Mouse (Mus musculus): ENCODE results near the gene Ehbp1.
A peak's percentile ranks its signal among the peaks of the same experiment; 100 is the strongest.

The Ehbp1 gene

DNA sequence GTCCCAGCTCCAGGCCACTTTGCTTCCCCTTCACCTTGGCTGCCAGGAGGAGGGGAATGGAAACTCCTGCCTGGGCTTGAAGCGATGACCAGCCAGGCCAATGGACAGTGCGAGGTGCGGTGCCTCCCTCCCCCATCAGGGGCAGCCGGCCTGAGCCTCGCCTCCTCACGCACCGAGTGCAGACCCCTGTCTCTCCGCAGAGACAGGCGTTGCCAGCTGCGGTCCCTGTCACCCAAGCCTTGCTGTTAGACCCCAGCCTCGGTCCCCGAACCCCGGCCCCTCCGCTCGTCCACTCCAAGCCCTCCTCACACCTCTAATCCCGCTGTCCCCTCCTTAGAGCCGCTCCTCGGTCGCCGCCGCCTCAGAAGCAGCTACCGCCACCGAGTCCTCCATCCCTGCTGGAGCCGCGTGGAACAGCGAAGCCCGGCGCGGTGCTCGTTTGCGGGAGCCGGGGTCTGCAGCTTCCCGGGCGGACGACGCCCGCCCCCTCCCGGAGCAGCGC is 55.7 kb downstream of the Ehbp1 start:
- peak; percentile 69 for DNase-seq (ENCODE audit: low spot score)

DNA sequence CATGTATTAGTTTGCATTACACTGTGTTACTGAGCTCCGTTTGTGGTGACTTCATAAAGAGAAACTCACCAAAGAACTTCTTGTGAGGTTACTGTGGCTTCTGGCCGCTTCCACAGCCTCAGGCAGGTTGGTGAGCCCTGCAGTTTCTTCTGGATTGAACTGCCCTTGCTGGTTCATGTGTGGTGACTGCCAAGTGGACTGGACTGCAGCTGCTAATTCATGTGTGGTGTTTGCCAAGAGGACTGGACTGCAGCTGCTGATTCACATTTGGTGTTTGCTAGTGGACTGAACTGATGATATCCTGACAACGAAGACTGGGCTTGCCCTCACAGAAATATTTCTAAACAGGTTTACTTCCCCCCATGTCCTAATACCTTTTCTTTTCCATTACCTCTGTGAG is 65.4 kb downstream of the Ehbp1 start:
- DNase-seq (ENCODE audit: low spot score): no peak

GRCm38 (mm10) chr11:22274144-22274543 is 67.9 kb downstream of the Ehbp1 start:
- no peak for DNase-seq (ENCODE audit: low spot score)

DNA sequence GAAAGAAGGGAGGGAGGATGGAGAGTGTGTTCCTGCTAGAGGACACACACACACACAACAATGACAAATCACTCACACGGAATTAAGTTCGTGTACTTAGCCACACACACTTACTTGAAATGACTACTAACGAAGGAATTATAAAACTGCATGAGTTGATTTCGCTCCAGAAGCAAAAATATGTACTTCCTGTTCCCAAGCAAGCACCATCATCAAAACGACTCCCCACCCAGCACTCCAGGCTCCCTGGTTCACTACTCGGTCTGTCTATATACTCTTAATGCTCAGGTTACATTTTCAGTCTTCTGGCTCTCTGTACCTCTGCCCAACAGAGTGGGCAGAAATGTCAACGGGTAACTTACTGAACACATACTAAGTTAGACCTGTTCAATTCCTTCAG is 68.7 kb downstream of the Ehbp1 start:
- DNase-seq (ENCODE audit: low spot score): no peak

- no peak for DNase-seq (ENCODE audit: low spot score)
Observed at GRCm38 (mm10) chr11:22271889-22272288, 70.2 kb downstream of the Ehbp1 start.

DNA sequence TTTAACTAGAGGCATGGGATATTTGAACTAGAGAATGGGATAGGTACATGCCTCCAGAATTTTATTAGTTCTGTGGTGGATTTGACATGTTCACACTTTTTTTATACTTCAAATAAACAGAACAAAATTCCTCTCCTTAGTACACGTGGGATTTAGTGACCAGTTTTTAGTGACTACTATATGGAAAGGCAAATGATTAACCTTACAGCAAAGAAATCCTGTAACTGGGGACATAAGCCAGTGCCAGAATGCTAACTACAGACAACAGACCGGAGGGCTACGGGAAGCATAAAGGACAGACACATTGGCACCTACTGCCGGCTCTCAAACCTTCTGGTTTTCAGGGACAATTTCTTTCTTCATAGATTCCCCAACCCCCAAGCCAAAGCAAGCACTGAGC is 72.4 kb downstream of the Ehbp1 start:
- no peak for DNase-seq (ENCODE audit: low spot score)

DNA sequence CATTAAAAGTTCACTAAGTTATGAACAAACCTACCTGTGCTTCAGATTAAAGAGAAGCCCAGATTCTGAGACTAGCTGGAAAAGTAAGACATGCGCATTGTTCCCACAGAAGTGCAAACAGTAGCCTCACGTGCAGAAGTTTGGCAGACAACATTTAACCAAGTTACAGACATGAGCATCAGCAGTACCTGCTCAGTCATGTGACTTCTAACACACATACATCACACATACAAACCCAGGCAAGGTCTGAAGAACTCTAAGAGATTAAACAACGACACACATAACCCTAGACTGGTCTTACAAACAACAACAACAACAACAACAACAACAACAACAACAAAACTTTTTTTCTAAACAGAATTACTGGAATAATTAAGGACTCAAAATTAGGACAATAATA is 72.9 kb downstream of the Ehbp1 start:
- DNase-seq (ENCODE audit: low spot score): no peak

DNA sequence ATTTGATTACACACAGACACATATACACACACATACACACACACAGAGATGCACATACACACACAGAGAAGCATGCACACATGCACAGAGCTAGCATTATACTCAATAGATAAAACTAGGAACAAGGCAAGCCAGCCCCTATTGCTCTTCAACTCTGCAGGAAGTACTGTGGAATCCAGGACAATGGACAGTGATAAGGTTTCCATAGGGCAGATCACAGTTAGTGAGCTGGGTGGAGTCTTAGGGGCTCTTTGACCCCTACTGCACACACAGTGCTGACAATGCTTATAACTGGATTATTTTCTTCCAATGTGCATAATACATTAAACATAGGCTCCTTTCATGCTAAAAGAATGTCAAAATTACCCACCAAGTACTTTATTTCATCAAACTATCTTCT is 75.1 kb downstream of the Ehbp1 start:
- DNase-seq (ENCODE audit: low spot score): no peak

GRCm38 (mm10) chr11:22255418-22255817 is 86.7 kb downstream of the Ehbp1 start:
- no peak for DNase-seq (ENCODE audit: low spot score)

DNA sequence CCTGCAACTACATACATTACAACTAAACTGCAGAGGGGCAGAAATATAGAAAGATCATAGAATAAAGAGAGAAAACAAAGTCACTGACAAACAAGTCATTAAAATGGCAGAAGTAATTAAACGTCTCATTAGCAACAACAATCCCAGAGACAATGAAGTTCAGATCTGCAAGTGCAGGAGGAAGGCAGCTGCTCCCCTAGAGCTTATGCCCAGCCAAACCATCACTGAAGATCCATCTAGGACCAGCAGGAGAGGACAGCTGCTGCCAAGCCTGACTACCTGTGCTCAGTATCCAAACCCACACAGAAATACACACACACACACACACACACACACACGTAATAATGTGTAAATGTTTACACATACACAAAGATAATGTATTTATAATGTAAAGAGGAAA is 92.7 kb downstream of the Ehbp1 start:
- no peak for DNase-seq (ENCODE audit: low spot score)

DNA sequence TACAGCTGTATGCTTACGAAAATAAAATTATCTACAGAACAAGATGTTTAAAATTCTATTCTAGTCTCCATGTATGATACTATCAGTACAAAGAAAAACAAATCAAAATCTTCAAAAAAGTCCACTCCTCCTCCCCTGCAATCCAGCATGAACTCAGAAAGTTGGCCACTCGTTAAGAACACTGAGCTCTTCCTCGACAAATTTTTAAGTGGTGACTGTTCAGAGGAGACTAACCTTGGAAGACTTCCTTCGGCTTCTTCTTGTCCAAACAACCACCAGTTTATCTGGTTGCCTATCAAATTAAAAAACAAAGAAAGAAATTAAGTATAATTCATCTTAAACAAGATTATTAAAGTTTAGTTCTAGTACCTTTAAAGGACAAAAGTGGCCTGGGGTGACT is 94.4 kb downstream of the Ehbp1 start:
- no peak for DNase-seq (ENCODE audit: low spot score)

GRCm38 (mm10) chr11:22247069-22247468 is 95.0 kb downstream of the Ehbp1 start:
- peak; percentile 27 for DNase-seq (ENCODE audit: low spot score)

DNA sequence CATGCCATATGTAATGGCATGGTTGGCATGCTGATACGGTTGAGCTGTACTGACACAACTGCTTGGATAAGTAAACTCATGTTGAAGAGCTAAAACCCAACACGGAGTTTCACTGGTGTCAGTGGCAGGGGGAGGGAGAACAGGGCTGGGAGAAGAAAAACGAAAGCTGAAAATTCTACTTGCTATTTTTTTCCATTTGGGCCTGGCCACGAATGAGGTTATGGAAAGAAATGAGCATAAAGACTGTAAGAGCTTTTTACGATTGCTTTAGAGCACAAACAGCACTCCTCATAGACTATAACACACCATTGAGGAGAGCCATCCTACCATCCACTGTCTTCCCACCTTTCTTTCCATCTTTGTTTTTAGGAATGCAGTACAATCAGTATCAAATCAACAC is 106.5 kb downstream of the Ehbp1 start:
- no peak for DNase-seq (ENCODE audit: low spot score)

DNA sequence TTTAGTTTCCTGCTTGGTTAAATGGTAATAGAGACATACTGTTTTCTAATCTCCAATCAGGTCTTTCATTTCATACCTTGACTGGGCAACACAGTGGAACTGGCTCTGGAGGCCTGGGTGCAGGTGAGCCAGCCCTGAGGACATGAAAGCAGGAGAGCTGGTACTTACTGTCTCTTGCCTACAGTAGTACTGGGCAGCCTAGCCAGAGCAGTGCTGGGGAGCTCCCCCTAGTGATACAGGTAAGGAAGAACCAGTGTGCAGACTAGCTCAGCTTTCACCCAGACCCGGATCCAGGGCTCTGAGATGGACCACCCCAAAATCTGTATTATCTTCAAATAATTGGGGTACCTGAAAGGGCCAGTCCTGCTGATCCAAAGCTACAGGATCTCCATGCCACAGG is 107.4 kb downstream of the Ehbp1 start:
- no peak for DNase-seq (ENCODE audit: low spot score)

GRCm38 (mm10) chr11:22230906-22231305 is 111.2 kb downstream of the Ehbp1 start:
- no peak for DNase-seq (ENCODE audit: low spot score)

- DNase-seq (ENCODE audit: low spot score): no peak
Observed at GRCm38 (mm10) chr11:22225619-22226018, 116.5 kb downstream of the Ehbp1 start.

GRCm38 (mm10) chr11:22218222-22218621 is 123.9 kb downstream of the Ehbp1 start:
- no peak for DNase-seq (ENCODE audit: low spot score)

DNA sequence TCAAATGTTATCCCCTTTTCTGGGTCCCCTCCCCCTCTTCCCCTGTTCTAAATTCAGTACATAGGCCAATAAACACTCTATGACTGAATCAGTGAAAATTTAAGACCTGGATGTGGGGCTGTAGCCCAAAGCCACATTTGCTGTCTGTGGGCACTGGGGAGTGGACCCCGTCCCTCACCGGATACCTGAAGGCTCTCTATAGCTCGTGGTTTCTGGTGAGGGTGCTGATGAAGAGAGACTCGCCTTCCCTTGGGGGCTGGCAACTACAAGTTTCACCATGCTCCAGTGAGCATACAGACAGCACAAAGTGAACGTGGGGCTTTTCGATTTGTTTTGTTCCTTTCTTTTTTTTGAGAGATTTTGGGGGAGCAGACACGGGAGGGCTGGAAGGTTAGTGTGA is 125.2 kb downstream of the Ehbp1 start:
- no peak for DNase-seq (ENCODE audit: low spot score)

GRCm38 (mm10) chr11:22206611-22207010 is 135.5 kb downstream of the Ehbp1 start:
- DNase-seq (ENCODE audit: low spot score): no peak

GRCm38 (mm10) chr11:22206191-22206590 is 135.9 kb downstream of the Ehbp1 start:
- no peak for DNase-seq (ENCODE audit: low spot score)

- DNase-seq (ENCODE audit: low spot score): no peak
Observed at GRCm38 (mm10) chr11:22203413-22203812, 138.7 kb downstream of the Ehbp1 start.

DNA sequence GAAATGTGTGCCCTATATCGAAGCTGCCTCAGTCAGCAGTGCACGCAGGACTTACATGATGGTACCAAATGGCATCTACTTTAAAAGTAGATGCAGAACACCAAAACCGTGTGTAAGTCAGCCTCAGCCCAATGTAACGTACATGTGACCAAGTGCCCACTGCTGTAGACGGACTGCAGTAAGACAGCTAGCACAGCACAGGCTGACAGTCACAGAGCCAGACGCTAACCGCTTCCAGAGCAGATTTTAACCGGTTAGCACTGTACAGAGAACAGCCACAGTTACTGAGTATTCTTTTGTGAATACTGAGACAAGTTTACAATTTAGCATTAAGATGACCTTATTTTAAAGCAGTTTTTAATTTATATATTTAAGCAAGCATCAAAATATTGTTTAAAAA is 141.0 kb downstream of the Ehbp1 start:
- DNase-seq (ENCODE audit: low spot score): no peak

DNA sequence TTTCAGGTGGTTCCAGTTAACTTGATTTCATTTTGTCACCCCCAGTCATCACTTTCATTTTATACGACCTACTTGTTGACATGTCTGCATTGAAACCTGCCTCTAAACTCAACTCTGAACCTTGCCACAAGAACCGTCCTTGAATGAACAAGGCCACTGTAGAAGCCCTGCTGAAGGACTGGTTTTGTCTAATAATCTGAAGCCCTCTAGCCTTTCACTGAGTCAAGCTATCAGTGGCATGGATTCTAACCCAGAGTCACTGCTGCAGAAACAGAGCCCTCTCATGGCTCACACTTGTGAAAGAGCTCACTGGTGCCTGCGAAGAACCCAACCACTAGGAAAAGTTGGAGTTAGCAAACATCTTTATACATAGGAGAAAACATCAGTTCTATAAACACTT is 142.2 kb downstream of the Ehbp1 start:
- no peak for DNase-seq (ENCODE audit: low spot score)

- no peak for DNase-seq (ENCODE audit: low spot score)
Observed at GRCm38 (mm10) chr11:22198406-22198805, 143.7 kb downstream of the Ehbp1 start.

GRCm38 (mm10) chr11:22197935-22198334 is 144.2 kb downstream of the Ehbp1 start:
- DNase-seq (ENCODE audit: low spot score): no peak

Data from testis, postnatal 14 days (tissue).